Mouse (Mus musculus) hindbrain, postnatal 0 days (tissue): ENCODE results near the gene Pipox. TPM values are rescaled to one million over a fixed set of nuclear protein-coding genes. Genes with fewer than 3 reads are reported as not detected.

Experiments used
- ATAC-seq: fragments of 200-750 bp; cut with Nextera tagmentation; 2 replicates; pipeline ENCODE4 v1.8.0; 2017; ENCODE audit warnings: mild to moderate bottlenecking, moderate TSS enrichment, moderate library complexity
- DNase-seq: peaks from one replicate; pipeline ENCODE4 v3.0.0-alpha.2; 2015; ENCODE audit warnings: low spot score
- H3K27ac ChIP-seq: fragments of 300-500 bp; sonication (generic); 2 replicates; pipeline ENCODE4 v1.5.1; 2014; ENCODE audit warnings: mild to moderate bottlenecking
- H3K27me3 ChIP-seq: fragments of 300-500 bp; sonication (generic); 2 replicates; pipeline ENCODE4 v1.6.1; 2014; ENCODE audit warnings: low read length, mixed read lengths; ENCODE audit not compliant: insufficient read depth
- H3K36me3 ChIP-seq: fragments of 300-500 bp; sonication (generic); 2 replicates; pipeline ENCODE4 v1.6.1; 2014; ENCODE audit warnings: low read length, mixed read lengths; ENCODE audit not compliant: insufficient read depth
- H3K4me1 ChIP-seq: fragments of 300-500 bp; sonication (generic); 2 replicates; pipeline ENCODE4 v1.6.1; 2014; ENCODE audit warnings: antibody characterized with exemption, low read length, mixed read lengths; ENCODE audit not compliant: insufficient read depth
- H3K4me2 ChIP-seq: fragments of 300-500 bp; sonication (generic); 2 replicates; pipeline ENCODE4 v1.6.1; 2014; ENCODE audit warnings: low read depth, mild to moderate bottlenecking, low read length, moderate library complexity, mixed read lengths
- H3K4me3 ChIP-seq: fragments of 300-500 bp; sonication (generic); 2 replicates; pipeline ENCODE4 v1.5.1; 2014; ENCODE audit warnings: low read length
- H3K9ac ChIP-seq: fragments of 300-500 bp; sonication (generic); replicated peaks from 2 replicates; pipeline ENCODE4 v1.6.1; 2014; ENCODE audit warnings: mild to moderate bottlenecking, low read length, moderate library complexity, mixed read lengths
- H3K9me3 ChIP-seq: fragments of 300-500 bp; sonication (generic); 2 replicates; pipeline ENCODE4 v1.6.1; 2016; ENCODE audit warnings: low read length, mixed read lengths
- CTCF ChIP-seq: IDR thresholded peaks from 2 replicates; pipeline ENCODE4 v1.5.1; 2016; ENCODE audit warnings: antibody characterized with exemption, control low read depth, low read depth
- WGBS: fragments of 180-500 bp; shearing (Covaris S2); extraction: QIAGEN DNeasy Blood & Tissue Kit; methylation state at CpG from one replicate; pipeline ENCODE4 v1.1.7; 2014; 5-methylcytosine and 5-hydroxymethylcytosine counted together
- polyA plus RNA-seq: library from polyadenylated mRNA; unstranded; fragments of >200 nt; fragmentation: Nextera tagmentation; extraction: Ambion mirVana; gene quantifications from 2 replicates; pipeline ENCODE4 v1.2.1, GENCODE M21; 2015
- total RNA-seq: library from RNA; depleted of rRNA; stranded (reverse); fragments of >200 nt; gene quantifications from 2 replicates; pipeline ENCODE4 v1.2.3, GENCODE M21; 2014

Gene Pipox
- total and polyA plus RNA-seq, 2 experiments from 2014 or later = 2.8 to 4.6 TPM

DNA sequence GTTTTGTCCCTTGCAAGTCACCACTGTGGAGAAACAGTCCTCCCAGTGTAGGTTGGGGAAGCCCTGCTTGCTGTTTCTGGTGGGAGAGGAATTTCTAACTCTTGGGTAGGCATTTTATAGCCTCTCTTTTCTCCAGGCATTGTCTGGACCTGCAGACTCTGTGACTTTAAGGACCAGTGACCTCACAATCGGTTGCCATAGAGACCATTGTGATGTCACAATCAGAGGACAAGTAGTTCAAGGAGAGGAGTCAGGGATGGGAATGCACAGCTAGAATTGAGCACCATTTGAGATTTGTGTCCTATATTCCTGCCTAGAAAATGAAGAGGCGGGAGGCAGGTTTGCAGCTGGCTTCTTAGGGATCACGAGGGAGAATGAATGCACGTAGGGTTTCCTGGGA, 29.4 kb upstream of the Pipox start:
- Histone ChIP-seq H3K9me3 (no peaks in the 10 kb centered on the region), H3K9ac (no peak overlapping the region), H3K4me3 (no peak overlapping the region), H3K4me1 (peaks cover 15% of the 10 kb centered on the region), H3K27ac (no peak overlapping the region), H3K36me3 (no peaks in the 10 kb centered on the region), H3K27me3 (no peaks in the 10 kb centered on the region), H3K4me2 (no peak overlapping the region)
- ATAC-seq (no peak), DNase-seq (peak; percentile 49)
- 49% methylated on average over 4 of the region's 4 CpGs for WGBS
- no peak for TF ChIP-seq CTCF

DNA sequence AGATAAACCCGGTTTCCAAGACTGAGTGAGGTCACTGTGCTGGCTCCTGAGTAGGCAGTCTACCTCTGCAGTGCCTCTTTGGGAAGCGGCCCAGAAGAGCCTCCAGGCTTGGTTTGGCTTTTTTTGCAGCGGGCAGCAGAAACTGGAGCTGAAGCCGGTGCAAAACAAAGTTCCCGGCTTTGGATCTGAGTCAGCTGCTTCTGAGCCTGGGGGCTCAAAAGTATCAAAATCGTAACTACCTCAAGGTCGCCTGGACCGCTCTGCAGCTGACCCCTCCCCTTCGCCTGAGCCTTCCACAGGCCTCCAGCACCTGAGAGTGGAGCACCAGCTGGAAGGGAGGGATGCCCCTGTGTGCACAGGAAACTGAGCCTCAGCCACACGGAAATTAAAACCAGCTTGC, 23.3 kb upstream of the Pipox start:
- Histone ChIP-seq H3K27me3 (peaks cover 7% of the 10 kb centered on the region; the same call in 1 of the 2 replicates), H3K9ac (no peak overlapping the region), H3K4me2 (no peak overlapping the region), H3K4me3 (no peak overlapping the region), H3K27ac (no peak overlapping the region), H3K9me3 (no peaks in the 10 kb centered on the region), H3K36me3 (no peaks in the 10 kb centered on the region), H3K4me1 (no peaks in the 10 kb centered on the region)
- TF ChIP-seq CTCF = no peak
- DNase-seq = no peak
- 50% methylated on average over 10 of the region's 10 CpGs for WGBS
- ATAC-seq = no peak

DNA sequence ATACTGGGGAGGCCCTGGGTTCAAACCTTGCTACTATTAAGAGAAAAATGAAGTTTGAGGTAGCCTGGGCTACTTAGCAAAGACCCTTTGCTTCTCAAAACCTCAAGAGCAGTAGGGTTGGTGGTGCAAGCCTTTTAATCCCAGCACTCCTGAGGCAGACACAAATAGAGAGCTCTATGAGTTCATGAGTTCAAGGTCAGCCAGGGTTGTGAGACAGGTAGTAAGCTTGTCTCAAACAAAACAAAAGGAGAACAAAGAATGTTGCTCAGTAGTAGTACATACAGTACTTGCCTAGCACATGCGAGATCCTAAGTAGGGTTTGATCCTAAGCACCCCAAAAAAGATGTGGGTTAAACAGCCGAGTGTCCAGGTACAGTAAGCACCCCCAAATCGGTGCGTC, 22.8 kb upstream of the Pipox start:
- WGBS = 86% methylated on average over 4 of the region's 4 CpGs
- Histone ChIP-seq H3K4me2 (no peak overlapping the region), H3K4me1 (no peaks in the 10 kb centered on the region), H3K9ac (no peak overlapping the region), H3K36me3 (no peaks in the 10 kb centered on the region), H3K4me3 (no peak overlapping the region), H3K27ac (no peak overlapping the region), H3K9me3 (no peaks in the 10 kb centered on the region), H3K27me3 (peaks cover 7% of the 10 kb centered on the region; the same call in 1 of the 2 replicates)
- ATAC-seq (no peak), DNase-seq (no peak)
- no peak for TF ChIP-seq CTCF

DNA sequence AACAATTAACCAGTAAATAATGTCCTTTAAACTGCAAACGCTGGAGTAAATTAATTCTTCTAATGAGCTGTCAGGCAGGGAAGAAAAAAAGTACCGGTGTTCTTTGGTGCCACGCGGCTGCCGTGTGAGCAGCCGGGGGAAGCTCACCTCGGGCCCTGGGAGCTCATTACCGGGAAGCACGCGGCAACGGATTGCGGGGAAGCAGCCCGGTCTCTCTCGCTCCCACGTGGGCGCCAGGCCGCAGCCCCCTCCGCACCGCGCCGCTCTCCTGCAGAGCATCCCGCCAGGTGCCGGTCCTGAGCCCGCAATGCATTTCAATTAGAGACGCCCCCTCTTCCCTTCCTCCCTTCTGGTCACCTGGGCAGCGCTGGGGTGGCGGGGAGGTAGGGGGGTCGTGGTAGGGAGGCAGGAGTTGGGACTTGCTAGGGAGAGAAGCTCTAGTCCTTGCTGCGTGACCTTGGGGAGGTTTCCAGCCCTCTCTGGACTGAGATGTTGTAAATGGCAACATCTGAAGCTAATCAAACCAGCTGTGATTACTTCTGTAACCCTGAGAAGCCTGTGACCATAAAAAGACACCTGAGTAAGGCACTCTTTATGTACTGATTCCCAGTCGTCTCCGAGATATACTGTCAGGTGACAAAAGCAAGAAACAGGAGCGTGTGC, 20.8 kb upstream of the Pipox start:
- DNase-seq = no peak
- no peak for ATAC-seq
- WGBS = 8% methylated on average over 30 of the region's 32 CpGs
- TF ChIP-seq CTCF = no peak
- Histone ChIP-seq H3K9ac (peak overlapping the region; percentile 24; the same call in 1 of the 2 replicates), H3K27me3 (peaks cover 7% of the 10 kb centered on the region; the same call in 1 of the 2 replicates), H3K36me3 (no peaks in the 10 kb centered on the region), H3K4me3 (no peak overlapping the region), H3K27ac (no peak overlapping the region), H3K4me1 (no peaks in the 10 kb centered on the region), H3K9me3 (no peaks in the 10 kb centered on the region), H3K4me2 (peak overlapping the region; percentile 43; the same call in 1 of the 2 replicates)

DNA sequence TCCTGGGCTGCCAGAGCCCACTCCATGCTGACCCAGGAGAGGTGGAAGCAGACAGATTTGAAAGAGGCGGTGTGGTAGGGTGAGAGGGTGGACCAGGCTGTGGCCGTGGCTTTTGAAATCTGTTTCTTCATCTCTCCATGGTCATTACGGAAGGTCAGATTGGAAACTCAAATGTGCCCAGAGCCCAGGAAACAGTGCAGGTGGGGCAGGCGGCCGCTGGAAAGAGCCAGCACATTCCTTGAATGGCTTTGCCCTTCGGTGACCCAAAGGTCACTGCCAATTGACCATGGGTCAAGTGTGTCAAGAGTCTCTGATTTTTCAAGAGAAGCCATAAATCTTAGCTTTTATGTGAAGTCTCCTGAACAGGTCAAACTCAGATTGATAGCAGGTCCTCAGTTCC, 19.6 kb upstream of the Pipox start:
- TF ChIP-seq CTCF = no peak
- 47% methylated on average over 6 of the region's 6 CpGs for WGBS
- Histone ChIP-seq H3K9ac (no peak overlapping the region), H3K27ac (no peak overlapping the region), H3K4me1 (no peaks in the 10 kb centered on the region), H3K27me3 (peaks cover 7% of the 10 kb centered on the region; the same call in 1 of the 2 replicates), H3K4me2 (no peak overlapping the region), H3K36me3 (no peaks in the 10 kb centered on the region), H3K9me3 (no peaks in the 10 kb centered on the region), H3K4me3 (no peak overlapping the region)
- ATAC-seq (no peak), DNase-seq (no peak)

DNA sequence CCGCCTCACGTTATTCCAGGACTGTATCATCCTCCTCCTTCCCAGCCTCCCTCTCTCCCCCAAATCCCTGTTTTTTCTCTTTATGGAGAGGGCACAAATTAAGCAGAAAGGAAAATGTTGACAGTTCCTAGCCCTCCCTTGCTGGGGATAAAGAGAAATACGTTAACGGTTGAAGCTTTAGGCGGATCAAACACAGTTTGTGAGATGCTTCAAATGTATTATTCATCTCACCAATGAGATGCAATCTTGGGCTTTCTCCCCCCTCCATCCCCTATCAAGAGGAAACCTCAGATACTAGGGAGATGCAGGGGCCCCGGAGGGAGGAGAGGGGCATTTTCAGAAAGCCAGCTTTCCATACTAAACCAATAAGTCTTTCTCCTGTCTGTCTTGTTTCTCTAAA, 15.9 kb upstream of the Pipox start:
- Histone ChIP-seq H3K9ac (no peak overlapping the region), H3K27me3 (peaks cover 7% of the 10 kb centered on the region; the same call in 1 of the 2 replicates), H3K4me2 (no peak overlapping the region), H3K27ac (no peak overlapping the region), H3K36me3 (no peaks in the 10 kb centered on the region), H3K9me3 (no peaks in the 10 kb centered on the region), H3K4me3 (no peak overlapping the region), H3K4me1 (no peaks in the 10 kb centered on the region; the same call in 1 of the 2 replicates)
- TF ChIP-seq CTCF = no peak
- 31% methylated on average over 6 of the region's 6 CpGs for WGBS
- DNase-seq (no peak), ATAC-seq (no peak)

DNA sequence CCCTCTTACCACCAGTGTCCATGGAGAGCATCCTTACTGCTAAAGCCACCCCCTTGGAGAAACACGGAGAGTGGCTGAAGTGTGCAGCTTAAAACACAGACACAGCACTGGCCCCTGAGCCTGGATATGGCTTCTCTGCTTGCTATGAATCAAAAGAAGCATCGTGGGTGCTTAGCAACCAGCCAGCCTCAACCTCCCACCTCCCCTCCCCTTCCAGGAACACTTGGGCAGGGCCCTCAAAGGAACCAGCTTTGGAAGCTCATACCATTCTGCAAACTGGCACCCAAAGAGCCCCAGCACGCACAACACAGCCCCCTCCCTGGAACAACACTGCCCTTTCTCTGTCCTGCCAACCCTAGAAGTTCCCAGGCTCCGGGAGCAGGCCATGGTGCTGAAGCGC, 15.5 kb upstream of the Pipox start:
- H3K36me3 ChIP-seq = no peaks in the 10 kb centered on the region
- no peaks in the 10 kb centered on the region; the same call in 1 of the 2 replicates for H3K4me1 ChIP-seq
- no peaks in the 10 kb centered on the region for H3K9me3 ChIP-seq
- no peak for ATAC-seq
- H3K27me3 ChIP-seq = 0 out of 2 replicates have a peak, but pooled peaks cover 7% of the 10 kb centered on the region
- no peak overlapping the region for H3K4me3 ChIP-seq
- no peak overlapping the region for H3K9ac ChIP-seq
- 26% methylated on average over 5 of the region's 5 CpGs for WGBS
- peak; percentile 25 for DNase-seq
- TF ChIP-seq CTCF = no peak
- no peak overlapping the region for H3K4me2 ChIP-seq
- H3K27ac ChIP-seq = no peak overlapping the region
